Mouse (Mus musculus) ES-E14 (cell line): ENCODE results near the gene Kmt2d.

Experiments used
- HCFC1 ChIP-seq: IDR thresholded peaks from 2 replicates; pipeline ENCODE4 v1.6.1; 2012; ENCODE audit warnings: low read length, inconsistent platforms, borderline replicate concordance; ENCODE audit not compliant: insufficient read depth
- MAFK ChIP-seq: IDR thresholded peaks from 2 replicates; pipeline ENCODE4 v1.6.1; 2014; ENCODE audit warnings: mild to moderate bottlenecking, low read depth, low read length, inconsistent platforms; ENCODE audit not compliant: insufficient read depth
- ZC3H11A ChIP-seq: IDR thresholded peaks from 2 replicates; pipeline ENCODE4 v1.6.1; 2012; ENCODE audit warnings: low read depth, mild to moderate bottlenecking, inconsistent platforms, low read length, borderline replicate concordance
- ZNF384 ChIP-seq: IDR thresholded peaks from 2 replicates; pipeline ENCODE4 v1.6.1; 2012; ENCODE audit warnings: low read depth, low read length, inconsistent platforms

DNA sequence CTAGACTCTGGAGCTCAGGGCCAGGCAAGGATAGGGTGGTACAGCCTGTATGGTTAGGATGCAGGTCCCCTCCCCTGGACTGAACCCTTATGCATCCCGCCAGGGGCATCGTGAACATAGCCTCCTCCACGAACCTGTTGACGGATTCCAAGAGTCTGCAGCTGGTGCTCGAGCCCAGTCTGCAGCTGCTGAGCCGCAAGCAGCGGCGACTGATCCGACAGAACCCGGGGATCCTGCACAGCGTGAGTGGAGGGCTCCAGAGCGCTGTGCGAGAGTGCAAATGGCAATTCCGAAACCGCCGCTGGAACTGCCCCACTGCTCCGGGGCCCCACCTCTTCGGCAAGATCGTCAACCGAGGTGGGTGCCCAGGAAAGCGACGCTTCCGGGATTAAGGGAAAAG lies 80.2 kb downstream of the Kmt2d start:
- TF ChIP-seq ZC3H11A (no peak), MAFK (no peak), ZNF384 (no peak), HCFC1 (no peak)
